Mouse (Mus musculus) forebrain, embryonic 10.5 days (tissue): Measurements from ENCODE around the gene Trrap. TPM values are rescaled to one million over a fixed set of nuclear protein-coding genes. Genes with fewer than 3 reads are reported as not detected.

Experiments used
- DNase-seq: peaks from one replicate; pipeline ENCODE4 v3.0.0-alpha.2; 2017; ENCODE audit warnings: low spot score; ENCODE audit errors: extremely low spot score
- H3K27ac ChIP-seq: fragments of 300-500 bp; sonication (generic); 2 replicates; pipeline ENCODE4 v1.5.1; 2016; ENCODE audit warnings: mild to moderate bottlenecking
- H3K27me3 ChIP-seq: fragments of 300-500 bp; sonication (generic); 2 replicates; pipeline ENCODE4 v1.6.1; 2016; ENCODE audit warnings: mild to moderate bottlenecking; ENCODE audit not compliant: poor library complexity, severe bottlenecking
- H3K36me3 ChIP-seq: fragments of 300-500 bp; sonication (generic); replicated peaks from 2 replicates; pipeline ENCODE4 v1.6.1; 2016; ENCODE audit warnings: mild to moderate bottlenecking, moderate library complexity
- H3K4me1 ChIP-seq: fragments of 300-500 bp; sonication (generic); 2 replicates; pipeline ENCODE4 v1.6.1; 2016
- H3K4me3 ChIP-seq: fragments of 300-500 bp; sonication (generic); 2 replicates; pipeline ENCODE4 v1.5.1; 2016; ENCODE audit warnings: mild to moderate bottlenecking, moderate library complexity
- H3K9me3 ChIP-seq: fragments of 300-500 bp; sonication (generic); 2 replicates; pipeline ENCODE4 v1.6.1; 2016; ENCODE audit warnings: mild to moderate bottlenecking, moderate library complexity
- WGBS: fragments of 180-500 bp; shearing (Covaris S2); methylation state at CpG from one replicate; pipeline ENCODE4 v1.1.7; 2016; 5-methylcytosine and 5-hydroxymethylcytosine counted together
- polyA plus RNA-seq: library from polyadenylated mRNA; unstranded; fragments of >200 nt; fragmentation: Nextera tagmentation; extraction: Ambion mirVana; gene quantifications from 2 replicates; pipeline ENCODE4 v1.2.1, GENCODE M21; 2016

Trrap gene
- polyA plus RNA-seq, 1 experiment from 2014 or later, result 76.2 TPM

DNA sequence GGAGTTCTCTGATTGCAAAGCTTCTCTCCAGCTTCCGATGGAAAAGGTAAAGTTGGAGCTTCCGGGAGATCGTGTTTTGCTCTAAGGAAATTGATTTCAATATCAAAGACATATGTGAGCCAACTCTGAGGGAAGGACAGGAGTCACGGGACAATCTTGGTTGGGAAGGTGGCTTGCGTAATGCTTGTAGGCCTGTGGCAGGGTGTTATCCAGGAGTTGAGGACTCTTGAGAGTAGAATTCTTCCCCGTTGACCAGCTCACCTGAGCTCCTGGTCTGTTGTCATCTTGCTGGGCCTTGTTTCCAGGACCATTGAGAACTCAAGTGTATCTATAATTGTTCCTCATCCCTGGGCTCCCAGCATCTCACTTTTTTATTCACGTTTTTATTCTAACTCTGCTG is 29.6 kb downstream of the Trrap start:
- Histone ChIP-seq H3K4me3 (no peak overlapping the region), H3K4me1 (no peaks in the 10 kb centered on the region), H3K27me3 (no peaks in the 10 kb centered on the region), H3K27ac (no peak overlapping the region), H3K9me3 (no peaks in the 10 kb centered on the region), H3K36me3 (peaks cover 100% of the 10 kb centered on the region)
- WGBS, result 94% methylated on average over 7 of the region's 7 CpGs
- DNase-seq, result no peak

DNA sequence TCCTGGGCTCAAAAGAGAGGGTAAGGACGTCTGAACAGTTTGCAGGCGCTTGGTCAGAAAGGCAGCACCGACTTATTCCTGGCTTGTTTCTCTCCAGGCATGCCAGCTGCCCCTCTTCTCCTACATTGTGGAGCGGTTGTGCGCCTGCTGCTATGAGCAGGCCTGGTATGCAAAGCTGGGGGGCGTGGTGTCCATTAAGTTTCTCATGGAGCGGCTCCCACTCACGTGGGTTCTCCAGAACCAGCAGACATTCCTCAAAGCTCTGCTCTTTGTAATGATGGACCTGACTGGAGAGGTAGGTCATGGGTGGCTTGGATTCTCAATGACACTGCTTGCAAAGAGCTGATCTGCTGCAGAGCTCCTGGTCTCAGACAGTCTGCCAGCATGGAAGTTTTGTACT is 35.5 kb downstream of the Trrap start:
- Histone ChIP-seq H3K27ac (no peak overlapping the region), H3K4me1 (no peaks in the 10 kb centered on the region), H3K36me3 (peaks cover 100% of the 10 kb centered on the region), H3K27me3 (no peaks in the 10 kb centered on the region), H3K9me3 (no peaks in the 10 kb centered on the region), H3K4me3 (no peak overlapping the region)
- DNase-seq, result no peak
- WGBS, result 98% methylated on average over 8 of the region's 8 CpGs

GRCm38 (mm10) chr5:144804181-144804580 is 36.6 kb downstream of the Trrap start:
- Histone ChIP-seq H3K9me3 (no peaks in the 10 kb centered on the region), H3K27ac (no peak overlapping the region), H3K4me3 (no peak overlapping the region), H3K27me3 (no peaks in the 10 kb centered on the region), H3K36me3 (peaks cover 100% of the 10 kb centered on the region), H3K4me1 (no peaks in the 10 kb centered on the region)
- 90% methylated on average over 7 of the region's 7 CpGs for WGBS
- no peak for DNase-seq

DNA sequence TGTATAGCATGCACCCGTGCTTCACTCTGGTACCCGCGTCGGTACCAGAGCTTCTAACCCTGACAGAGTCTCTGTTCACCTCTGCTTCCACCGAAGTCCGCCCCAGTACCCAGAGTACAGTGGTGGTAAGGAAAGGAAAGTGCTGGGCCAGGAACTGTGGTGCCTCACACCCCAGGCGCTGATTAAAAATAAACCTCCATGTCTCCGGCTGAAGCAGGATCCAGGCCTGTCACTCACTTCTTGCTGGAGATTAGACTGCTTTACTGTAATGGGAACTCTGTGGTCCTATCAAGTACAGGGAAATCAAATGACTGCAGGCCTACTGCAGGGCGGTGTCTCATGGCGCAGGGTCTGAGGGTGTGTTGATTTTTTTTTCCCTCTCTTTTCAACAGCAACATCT is 39.4 kb downstream of the Trrap start:
- no peak overlapping the region for H3K27ac ChIP-seq
- peaks cover 100% of the 10 kb centered on the region for H3K36me3 ChIP-seq
- H3K27me3 ChIP-seq, result no peaks in the 10 kb centered on the region
- peaks cover 16% of the 10 kb centered on the region; the same call in 1 of the 2 replicates for H3K9me3 ChIP-seq
- 96% methylated on average over 10 of the region's 10 CpGs for whole genome bisulfite sequencing
- no peaks in the 10 kb centered on the region for H3K4me1 ChIP-seq
- H3K4me3 ChIP-seq, result no peak overlapping the region
- no peak for DNase-seq

DNA sequence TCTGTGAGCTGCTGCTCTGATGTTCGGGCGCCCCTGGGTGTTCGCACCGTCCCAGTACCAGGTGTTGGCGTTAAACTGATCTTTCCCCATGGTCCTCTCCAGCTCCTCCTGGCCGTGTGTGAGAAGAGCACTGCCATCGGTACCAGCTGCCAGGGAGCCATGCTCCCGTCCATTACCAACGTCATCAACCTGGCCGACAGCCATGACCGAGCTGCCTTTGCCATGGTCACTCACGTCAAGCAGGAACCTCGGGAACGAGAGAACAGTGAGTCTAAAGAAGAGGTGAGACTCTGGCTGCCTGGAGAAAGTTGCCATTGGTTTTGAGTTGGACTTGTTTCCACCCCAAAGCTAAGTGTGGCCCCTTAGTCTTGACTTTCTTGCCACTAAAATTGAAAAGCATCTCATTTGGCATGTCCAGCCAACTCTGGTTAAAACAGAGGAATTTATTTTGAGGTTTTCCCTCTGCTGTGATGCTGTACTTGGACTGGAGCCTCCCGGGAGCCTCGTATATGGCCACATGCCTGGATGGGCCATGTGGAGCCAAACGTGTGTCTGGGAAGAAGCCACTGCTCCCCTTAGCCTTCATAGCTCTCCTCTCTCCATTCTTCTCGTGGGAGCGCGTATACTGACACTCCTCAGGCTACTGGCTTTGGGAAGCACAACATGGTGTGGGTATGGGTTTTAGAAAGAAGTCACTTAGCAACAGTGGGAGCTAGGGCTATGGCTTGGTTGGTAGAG is 61.0 kb downstream of the Trrap start:
- H3K36me3 ChIP-seq, result peaks cover 100% of the 10 kb centered on the region
- H3K27ac ChIP-seq, result no peak overlapping the region
- H3K4me3 ChIP-seq, result no peak overlapping the region
- H3K27me3 ChIP-seq, result no peaks in the 10 kb centered on the region
- no peaks in the 10 kb centered on the region for H3K4me1 ChIP-seq
- no peak for DNase-seq
- H3K9me3 ChIP-seq, result no peaks in the 10 kb centered on the region
- 94% methylated on average over 20 of the region's 20 CpGs for WGBS

GRCm38 (mm10) chr5:144829631-144830030 is 62.1 kb downstream of the Trrap start:
- H3K4me1 ChIP-seq, result no peaks in the 10 kb centered on the region
- DNase-seq, result no peak
- peaks cover 100% of the 10 kb centered on the region for H3K36me3 ChIP-seq
- H3K27me3 ChIP-seq, result no peaks in the 10 kb centered on the region
- 98% methylated on average over 4 of the region's 4 CpGs for WGBS
- no peak overlapping the region for H3K4me3 ChIP-seq
- no peak overlapping the region for H3K27ac ChIP-seq
- H3K9me3 ChIP-seq, result no peaks in the 10 kb centered on the region

- H3K4me1 ChIP-seq, result no peaks in the 10 kb centered on the region
- H3K27me3 ChIP-seq, result no peaks in the 10 kb centered on the region
- peaks cover 100% of the 10 kb centered on the region for H3K36me3 ChIP-seq
Measured at GRCm38 (mm10) chr5:144831840-144832469, 64.4 kb downstream of the Trrap start.

GRCm38 (mm10) chr5:144836100-144836499 is 68.6 kb downstream of the Trrap start:
- Histone ChIP-seq H3K36me3 (peaks cover 100% of the 10 kb centered on the region), H3K9me3 (no peaks in the 10 kb centered on the region), H3K4me1 (no peaks in the 10 kb centered on the region), H3K4me3 (no peak overlapping the region), H3K27me3 (no peaks in the 10 kb centered on the region), H3K27ac (no peak overlapping the region)
- WGBS, result 89% methylated on average over 3 of the region's 3 CpGs
- no peak for DNase-seq

More at GRCm38 (mm10) chr5:144831840-144832469, 64.4 kb downstream of the Trrap start:
- no peak for DNase-seq
- Histone ChIP-seq H3K4me3 (no peak overlapping the region), H3K27ac (no peak overlapping the region), H3K9me3 (no peaks in the 10 kb centered on the region)
- 89% methylated on average over 9 of the region's 9 CpGs for WGBS

GRCm38 (mm10) chr5:144845352-144845751 is 77.8 kb downstream of the Trrap start:
- Histone ChIP-seq H3K4me3 (no peak overlapping the region), H3K9me3 (no peaks in the 10 kb centered on the region), H3K27ac (no peak overlapping the region), H3K27me3 (no peaks in the 10 kb centered on the region), H3K4me1 (no peaks in the 10 kb centered on the region), H3K36me3 (peaks cover 100% of the 10 kb centered on the region)
- 96% methylated on average over 20 of the region's 20 CpGs for WGBS
- no peak for DNase-seq

DNA sequence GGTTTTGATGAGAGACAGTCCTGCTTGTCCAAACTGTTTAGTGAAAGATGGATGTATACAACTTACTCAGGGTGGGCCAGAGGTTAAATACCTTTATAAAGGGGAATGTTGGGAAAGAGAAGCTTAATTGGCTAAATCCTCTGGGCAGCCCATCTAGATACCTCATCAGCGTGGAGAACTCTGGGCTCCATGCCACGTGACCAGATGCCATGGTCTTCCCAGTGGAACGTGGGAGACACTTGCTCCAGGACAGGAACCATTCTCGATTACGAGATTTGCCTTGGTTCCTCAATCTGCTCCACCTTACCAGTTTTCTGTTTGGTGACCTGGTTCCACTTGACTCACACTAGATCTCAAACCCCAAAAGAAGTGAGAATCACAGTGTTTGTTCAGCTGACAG is 81.2 kb downstream of the Trrap start:
- H3K36me3 ChIP-seq, result peaks cover 100% of the 10 kb centered on the region
- H3K27me3 ChIP-seq, result no peaks in the 10 kb centered on the region
- no peaks in the 10 kb centered on the region for H3K4me1 ChIP-seq
- no peak overlapping the region for H3K4me3 ChIP-seq
- no peak for DNase-seq
- 97% methylated on average over 5 of the region's 5 CpGs for WGBS
- no peak overlapping the region for H3K27ac ChIP-seq
- no peaks in the 10 kb centered on the region for H3K9me3 ChIP-seq

DNA sequence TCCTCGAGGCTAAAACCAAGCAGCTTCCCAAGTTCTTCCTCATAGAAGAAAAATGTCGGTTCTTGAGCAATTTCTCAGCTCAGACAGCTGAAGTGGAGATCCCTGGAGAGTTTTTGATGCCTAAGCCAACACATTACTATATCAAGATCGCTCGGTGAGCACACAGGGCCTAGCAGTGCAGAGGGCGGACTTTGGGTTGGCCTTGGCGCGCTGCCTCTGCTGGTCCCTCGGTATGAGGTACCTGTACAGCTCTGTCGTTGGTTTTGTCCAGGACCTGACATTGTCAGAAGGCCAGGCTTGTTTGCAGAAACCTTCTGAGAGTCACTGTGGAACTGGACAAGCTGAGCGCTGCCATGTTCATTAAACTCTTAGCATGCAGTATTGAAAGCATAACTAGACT is 82.4 kb downstream of the Trrap start:
- no peaks in the 10 kb centered on the region for H3K9me3 ChIP-seq
- no peaks in the 10 kb centered on the region for H3K27me3 ChIP-seq
- 92% methylated on average over 10 of the region's 10 CpGs for WGBS
- H3K4me3 ChIP-seq, result no peak overlapping the region
- H3K36me3 ChIP-seq, result peaks cover 100% of the 10 kb centered on the region
- no peak for DNase-seq
- H3K4me1 ChIP-seq, result no peaks in the 10 kb centered on the region
- no peak overlapping the region for H3K27ac ChIP-seq

DNA sequence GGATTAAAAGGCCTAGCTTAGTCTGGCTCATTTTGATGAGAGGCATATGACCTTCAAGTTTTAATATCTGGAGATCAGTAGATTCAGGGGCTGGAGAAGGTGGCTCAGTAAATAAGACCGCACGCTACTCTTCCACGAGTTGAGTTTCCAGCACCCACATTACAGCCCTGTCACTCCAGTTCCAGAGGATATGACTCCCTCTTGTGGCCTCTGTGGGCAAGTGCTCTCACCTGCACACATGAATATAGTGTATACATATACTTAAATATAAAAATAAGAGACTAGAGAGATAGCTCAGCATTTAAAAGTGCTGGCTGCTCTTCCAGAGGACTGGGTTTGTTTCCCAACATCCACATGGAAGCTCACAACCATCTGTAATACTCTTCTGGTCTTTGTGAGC is 84.3 kb downstream of the Trrap start:
- DNase-seq, result no peak
- no peak overlapping the region for H3K4me3 ChIP-seq
- no peak overlapping the region for H3K27ac ChIP-seq
- no peaks in the 10 kb centered on the region for H3K9me3 ChIP-seq
- H3K27me3 ChIP-seq, result no peaks in the 10 kb centered on the region
- 95% methylated on average over 3 of the region's 3 CpGs for WGBS
- peaks cover 100% of the 10 kb centered on the region for H3K36me3 ChIP-seq
- H3K4me1 ChIP-seq, result no peaks in the 10 kb centered on the region

DNA sequence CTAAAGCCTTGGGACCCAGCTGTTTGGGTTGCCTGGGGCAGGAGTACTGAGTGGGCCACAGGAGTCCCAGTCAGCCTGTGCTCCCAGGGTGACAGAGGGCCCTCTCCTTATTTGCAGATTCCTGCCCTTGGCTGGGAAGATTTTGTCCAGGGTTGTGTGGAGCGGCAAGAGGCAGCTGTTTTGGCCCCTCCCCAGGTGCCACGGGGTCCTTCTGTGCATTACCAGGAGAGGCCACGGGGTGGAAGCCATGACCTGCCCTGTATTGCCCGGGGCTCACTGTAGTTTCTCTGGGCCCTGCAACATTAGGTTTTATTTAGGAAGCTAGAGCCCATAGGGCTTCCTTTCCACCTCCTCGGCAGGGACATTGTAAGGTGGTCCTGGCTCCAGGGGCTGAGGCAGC is 86.4 kb downstream of the Trrap start:
- no peaks in the 10 kb centered on the region for H3K9me3 ChIP-seq
- H3K36me3 ChIP-seq, result peaks cover 99% of the 10 kb centered on the region
- H3K4me3 ChIP-seq, result no peak overlapping the region
- WGBS, result 86% methylated on average over 5 of the region's 5 CpGs
- no peaks in the 10 kb centered on the region for H3K27me3 ChIP-seq
- no peak for DNase-seq
- no peaks in the 10 kb centered on the region for H3K4me1 ChIP-seq
- H3K27ac ChIP-seq, result no peak overlapping the region
